Mouse (Mus musculus): Measurements from ENCODE around the gene Dmwd.

Gene Dmwd

DNA sequence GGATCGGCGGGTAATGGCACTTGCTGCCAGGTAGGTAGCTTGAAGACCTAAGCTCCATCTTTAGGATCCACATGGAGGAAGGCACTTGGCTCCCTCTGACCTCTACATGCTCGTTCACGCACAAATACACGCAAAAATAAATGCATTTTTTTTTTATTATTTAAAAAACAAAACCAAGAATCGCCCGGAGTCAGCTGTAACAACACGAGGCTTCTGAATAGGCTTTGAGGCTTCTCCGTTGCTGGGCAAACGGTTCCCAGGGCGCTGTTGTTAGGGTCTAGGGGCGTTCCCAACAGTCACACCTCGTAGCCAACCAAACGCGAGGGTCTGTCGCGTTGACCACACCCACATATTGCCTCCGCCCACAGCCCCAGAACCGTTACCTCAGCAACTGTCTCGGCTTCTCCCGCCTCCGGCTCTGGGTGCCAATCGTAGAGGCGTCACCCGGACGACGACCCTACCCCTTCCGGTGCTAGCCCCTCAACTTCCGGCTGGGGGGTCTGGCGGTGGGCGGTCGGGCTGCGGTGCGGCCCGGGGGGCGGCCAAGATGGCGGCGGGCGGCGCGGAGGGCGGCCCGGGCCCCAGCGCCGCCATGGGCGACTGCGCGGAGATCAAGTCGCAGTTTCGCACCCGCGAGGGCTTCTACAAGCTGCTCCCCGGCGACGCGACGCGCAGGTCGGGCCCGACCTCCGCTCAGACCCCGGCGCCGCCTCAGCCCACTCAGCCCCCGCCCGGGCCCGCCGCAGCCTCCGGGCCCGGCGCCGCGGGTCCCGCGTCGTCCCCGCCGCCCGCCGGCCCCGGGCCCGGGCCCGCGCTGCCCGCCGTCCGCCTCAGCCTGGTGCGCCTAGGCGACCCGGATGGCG lies at the start of gene Dmwd:
Dmwd (plus strand) TSS at position 505 of the 863 bp plus-strand sequence.
- peak; percentile 98 for DNase-seq (ENCODE audit: low read depth)

DNA sequence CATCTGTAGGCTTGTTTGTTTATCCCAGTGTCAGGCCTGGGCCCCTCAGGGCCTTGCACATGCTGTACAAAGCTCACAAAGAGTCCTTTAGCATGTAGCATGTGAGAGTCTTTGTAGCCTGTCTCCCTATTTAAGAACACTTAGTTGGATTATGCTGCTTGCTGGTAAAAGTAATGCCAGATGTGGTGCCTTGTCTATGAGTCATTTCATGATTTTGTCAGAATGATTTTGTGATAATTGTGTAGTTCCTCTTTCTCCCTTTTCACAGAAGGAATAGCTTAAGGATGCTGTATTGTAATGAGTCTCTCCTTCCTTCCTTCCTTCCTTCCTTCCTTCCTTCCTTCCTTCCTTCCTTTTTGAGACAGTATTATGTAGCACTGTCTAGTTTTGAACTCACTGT lies 48.0 kb upstream of the Dmwd start:
- peak; percentile 70 for DNase-seq (ENCODE audit: low read depth)

DNA sequence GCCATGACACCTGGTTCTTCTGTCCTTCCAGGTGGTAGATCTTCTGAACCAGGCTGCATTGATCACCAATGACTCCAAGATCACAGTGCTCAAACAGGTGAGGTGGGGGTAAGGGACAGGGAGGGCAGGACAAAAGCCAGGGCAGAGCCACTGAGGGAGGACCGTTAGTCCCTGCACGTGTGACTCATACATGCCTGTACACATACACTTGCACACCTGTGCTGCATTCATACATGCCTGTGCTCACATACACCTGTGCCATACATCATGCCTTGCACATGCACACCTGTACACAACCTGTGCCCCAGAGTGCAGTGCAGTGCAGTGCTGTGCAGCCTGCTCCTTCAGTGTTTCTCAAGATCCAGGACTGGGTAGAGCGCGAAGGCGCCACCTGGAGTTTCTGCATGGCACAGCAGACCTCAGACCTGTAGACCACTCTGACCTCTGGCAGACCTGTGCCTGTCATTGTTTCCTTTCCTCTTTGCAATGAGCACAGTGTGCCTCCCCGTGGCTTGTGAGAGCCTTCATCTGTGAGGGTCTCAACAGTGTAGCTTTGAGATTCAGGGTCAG lies 46.9 kb upstream of the Dmwd start:
- peak; percentile 71 for DNase-seq (ENCODE audit: low read depth)

DNA sequence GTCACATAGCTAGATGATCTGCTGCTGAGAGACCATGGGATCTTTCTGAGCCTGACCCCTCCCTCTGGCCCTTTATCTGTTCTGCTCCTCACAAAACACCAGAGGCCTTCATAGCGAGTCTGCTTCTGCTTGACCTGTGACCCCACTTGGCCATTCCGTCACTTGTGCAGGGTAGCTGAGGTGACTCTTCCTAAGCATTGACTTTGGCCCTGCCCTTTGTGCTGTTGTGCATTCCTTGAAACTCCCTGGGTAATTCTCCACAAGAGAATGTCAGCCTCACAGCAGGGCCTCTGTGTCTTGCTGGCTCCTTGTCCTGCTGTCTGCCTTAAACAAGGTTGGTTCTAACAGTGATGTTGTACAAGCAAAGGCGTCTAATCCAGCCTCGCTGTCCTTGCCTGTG lies 44.4 kb upstream of the Dmwd start:
- DNase-seq (ENCODE audit: low read depth): no peak

DNA sequence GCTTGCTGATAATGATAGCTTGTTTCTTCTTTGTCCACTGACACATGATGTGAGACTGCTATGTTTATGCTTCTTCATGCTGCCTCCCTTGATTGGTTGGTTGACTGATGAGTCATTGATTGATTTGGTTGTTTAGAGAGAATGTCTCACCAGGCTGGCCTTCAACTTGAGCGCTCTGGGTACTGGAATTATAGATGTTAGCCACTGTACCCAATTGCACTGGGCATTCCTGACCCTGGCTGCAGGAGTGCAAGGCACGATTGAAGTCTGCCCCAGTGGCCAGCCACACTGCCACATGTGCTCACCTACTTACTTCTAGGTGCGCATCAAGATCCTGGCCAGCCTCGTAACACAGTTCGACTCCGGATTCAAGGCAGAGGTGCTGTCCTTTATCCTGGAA lies 31.4 kb upstream of the Dmwd start:
- DNase-seq (ENCODE audit: low read depth): peak; percentile 46

DNA sequence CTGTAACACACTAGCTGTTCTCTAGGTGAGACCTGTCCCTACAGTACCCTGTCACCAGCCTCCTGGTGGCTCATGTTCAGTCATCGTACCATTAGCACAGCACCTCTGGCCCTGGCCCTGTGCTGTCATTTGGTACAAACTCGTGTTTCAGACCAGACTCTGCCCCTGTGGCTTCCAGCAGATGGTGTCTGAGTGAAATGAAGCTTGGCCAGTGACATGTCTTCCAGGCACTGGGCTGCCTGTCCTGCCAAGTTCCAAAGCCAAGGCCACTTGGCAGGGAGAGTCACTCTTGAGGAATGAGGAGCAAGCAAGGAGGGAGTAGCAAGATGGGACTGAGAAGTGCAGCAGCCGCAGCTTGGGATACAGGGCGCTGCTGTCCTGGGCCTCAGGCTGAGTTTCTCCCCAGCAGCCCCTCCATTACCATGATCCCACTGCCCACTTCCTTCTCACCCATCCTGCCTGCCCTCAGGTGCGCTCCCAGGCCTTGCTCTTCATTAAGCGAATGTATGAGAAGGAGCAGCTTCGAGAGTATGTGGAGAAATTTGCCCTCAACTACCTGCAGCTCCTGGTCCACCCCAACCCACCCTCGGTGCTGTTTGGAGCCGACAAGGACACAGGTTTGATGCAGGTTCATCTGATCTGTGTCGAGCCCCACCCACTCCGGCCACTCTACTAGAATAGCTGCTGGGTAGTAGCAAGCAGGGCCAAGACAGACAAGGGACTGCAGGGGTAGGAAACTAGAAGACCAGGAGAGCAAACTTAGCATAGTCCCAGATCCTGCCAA lies 29.5 kb upstream of the Dmwd start:
- no peak for DNase-seq (ENCODE audit: low read depth)

DNA sequence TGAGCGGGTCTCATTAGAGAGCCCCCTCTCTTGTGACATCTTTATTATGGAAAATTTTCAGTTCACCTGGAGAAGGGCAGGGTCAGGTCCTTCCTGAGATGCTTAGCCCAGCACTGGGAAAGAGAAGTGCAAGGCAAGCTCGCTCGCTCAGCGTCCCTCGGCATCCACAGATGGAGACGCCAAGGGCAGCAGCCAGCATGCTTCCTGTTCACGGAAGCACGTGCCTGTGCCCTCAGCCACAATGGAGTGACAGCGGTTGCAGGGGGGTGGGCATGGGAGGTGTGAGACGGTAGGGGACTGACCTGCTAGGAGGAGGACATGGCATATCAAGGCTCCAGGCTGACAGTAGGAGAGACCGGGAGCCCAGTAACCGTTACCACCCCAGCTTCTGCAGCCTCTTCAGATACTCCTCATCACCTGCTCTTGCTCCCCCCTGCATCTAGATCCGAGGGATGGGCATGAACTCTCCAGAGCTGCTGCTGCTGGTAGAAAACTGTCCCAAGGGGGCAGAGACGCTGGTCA lies 28.0 kb upstream of the Dmwd start:
- DNase-seq (ENCODE audit: low read depth): no peak

DNA sequence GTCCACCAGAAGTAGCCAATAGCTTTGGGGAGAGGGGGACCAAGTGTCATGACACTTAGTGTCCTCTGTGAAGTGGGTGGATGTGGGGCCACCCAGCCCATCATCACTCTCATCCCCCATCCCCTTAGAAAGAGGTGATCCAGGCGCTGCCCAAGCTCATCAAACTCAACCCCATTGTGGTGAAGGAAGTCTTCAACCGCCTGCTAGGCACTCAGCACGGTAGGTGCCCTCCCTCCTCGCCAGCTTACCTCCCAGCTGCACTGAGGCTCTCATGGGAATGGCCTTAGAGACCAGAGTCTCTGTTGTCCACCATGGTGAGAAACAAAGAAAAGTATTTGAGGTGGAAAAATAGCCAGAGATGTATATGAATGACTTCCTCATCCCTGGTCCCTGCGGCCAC lies 26.8 kb upstream of the Dmwd start:
- no peak for DNase-seq (ENCODE audit: low read depth)

DNA sequence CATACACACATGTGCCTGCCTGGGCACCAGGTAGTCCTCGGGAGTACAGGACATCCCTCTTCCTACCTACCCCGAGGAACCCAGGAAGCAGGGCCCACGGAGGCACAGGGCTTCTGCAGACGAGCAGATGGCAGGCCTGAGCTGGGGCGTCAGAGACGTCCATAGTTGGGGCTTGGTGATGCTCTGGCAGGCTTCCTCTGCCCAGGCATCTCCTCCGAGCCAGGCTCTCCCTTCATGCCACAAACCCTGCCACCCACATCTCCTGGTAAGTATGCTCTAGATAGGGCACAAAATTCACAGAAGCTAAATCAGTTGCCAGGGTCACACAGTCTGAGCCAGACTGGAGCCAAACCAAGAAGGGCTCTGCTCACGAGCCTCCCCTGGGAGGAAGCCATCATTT lies 25.9 kb upstream of the Dmwd start:
- no peak for DNase-seq (ENCODE audit: low read depth)

DNA sequence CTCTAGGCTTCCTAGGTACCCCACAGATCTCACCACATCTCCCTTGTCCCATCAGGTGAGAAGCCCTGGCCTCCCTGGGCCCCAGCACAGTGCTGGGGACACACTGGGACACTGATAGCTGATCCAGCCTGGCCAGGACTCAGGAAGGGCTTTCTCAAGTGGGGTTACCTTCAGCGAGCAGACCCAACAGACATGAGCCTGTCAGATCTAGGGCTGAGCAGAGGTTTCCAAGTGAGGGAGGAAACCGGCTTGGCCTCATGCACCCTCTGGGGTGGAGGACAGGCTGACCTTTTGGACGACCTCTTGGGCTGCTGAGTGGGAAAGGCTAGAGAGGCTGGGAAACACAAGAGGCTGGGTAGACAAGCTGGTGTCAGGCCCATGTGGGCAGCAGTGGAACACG lies 24.9 kb upstream of the Dmwd start:
- DNase-seq (ENCODE audit: low read depth): no peak

DNA sequence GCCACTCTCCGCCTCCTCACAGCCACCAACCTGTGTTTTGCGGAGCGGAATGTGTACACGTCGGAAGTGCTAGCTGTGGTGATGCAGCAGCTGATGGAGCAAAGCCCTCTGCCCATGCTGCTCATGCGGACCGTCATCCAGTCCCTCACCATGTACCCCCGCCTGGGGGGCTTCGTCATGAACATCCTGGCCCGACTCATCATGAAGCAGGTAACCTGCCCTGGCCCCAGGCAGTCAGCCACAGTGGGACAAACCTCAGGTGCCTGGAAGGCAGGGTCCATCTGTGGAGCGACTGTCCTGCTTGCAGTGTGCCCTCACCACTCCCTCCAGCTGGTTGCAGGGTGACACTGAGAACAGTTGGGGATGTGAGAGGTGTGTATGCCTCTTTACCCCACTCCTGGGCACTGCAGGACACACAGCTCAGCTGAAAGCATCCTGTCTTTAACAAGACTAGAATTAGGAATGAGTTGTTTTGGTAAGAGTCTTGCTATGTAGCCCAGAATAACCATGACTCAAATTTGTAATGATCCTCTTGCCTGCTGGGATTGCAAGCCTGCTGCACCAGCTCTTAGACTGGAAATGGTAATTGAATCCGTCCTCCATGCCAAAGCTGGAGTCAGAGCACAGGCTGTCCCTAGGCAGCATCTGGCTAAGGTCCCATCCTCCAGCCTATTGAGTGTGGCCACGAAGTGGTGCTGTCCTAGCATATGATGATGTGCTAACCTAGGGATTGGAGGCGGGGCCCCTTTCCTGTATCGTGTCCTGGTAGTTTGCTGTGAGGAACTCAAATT lies 23.5 kb upstream of the Dmwd start:
- no peak for DNase-seq (ENCODE audit: low read depth)

DNA sequence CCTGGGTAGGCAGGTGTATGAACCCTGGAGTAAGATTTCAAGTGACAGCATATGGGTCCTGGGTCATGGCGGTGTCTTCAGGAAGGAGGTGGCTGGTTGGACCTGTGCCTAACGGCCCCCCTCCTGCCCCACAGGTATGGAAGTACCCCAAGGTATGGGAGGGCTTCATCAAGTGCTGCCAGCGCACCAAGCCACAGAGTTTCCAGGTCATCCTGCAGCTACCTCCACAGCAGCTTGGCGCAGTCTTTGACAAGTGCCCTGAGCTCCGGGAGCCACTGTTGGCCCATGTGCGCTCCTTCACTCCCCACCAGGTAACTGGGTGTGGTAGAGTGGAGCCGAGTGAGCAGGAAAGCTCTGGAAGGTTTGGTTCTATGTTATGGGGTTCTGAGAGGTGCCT lies 22.9 kb upstream of the Dmwd start:
- DNase-seq (ENCODE audit: low read depth): no peak

DNA sequence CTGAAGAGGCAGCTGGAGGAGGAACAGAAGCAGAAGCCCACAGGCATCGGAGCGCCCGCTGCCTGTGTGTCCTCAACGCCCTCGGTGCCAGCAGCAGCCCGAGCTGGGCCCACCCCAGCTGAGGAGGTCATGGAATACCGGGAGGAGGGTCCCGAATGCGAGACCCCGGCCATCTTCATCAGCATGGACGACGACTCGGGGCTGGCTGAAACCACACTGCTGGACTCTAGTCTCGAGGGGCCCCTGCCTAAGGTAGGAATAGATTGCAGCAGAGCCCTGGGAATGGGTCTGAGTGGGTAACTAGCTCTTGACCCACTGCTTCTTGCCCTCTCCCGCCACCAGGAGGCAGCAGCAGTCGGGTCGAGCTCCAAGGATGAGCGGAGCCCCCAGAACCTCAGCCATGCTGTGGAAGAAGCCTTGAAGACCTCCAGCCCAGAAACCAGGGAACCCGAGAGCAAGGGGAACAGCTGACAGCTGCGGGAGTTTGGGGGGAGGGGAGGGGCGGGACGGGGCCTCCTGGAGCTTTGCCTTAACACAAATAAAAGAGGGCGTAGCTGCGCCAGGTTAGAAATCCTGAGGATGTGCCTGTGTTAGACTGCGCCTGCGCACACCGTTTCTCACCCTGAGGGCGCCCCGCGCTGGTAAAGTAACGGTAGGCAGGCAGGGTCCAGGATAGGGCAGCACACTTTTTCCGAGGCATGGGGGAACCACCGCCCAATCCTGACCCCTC lies 21.8 kb upstream of the Dmwd start, which contains the start of gene Rsph6a:
Rsph6a (plus strand) TSS at position 644 of the 730 bp plus-strand sequence.
- peak; percentile 53 for DNase-seq (ENCODE audit: low read depth)

DNA sequence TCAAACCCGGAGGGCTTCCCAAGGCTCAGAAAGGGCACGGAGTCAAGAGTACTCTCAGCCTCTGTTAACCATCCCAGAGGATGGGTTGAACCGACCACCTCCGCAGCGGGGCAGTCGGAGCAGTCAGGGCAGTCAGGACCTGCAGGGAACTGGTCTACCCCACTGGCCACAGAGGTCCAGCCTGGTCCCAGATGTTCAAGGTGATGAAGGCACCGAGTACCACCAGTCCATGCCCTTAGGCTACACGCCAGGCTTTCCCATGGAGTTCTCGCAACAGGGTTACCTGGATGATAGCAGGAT lies 21.3 kb upstream of the Dmwd start:
- DNase-seq (ENCODE audit: low read depth): no peak

DNA sequence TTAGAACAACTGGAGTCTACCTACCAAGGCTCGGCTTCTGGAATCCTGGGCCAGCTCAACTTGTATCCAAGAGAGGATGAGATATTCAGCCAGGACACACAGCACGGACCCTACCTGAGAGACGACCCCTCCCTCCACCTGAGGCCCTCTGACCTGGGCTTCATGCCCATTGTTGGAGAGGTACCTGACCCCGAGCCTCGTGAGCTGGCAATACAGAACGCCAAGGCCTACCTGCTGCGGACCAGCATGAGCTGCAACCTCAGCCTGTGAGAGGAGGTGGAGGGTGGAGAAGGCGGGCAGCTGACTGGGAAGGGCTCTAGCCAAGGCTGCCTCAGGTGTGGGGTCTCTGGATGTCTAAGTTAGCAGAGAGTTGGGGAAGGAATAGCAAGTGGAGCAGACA lies 20.9 kb upstream of the Dmwd start:
- no peak for DNase-seq (ENCODE audit: low read depth)

DNA sequence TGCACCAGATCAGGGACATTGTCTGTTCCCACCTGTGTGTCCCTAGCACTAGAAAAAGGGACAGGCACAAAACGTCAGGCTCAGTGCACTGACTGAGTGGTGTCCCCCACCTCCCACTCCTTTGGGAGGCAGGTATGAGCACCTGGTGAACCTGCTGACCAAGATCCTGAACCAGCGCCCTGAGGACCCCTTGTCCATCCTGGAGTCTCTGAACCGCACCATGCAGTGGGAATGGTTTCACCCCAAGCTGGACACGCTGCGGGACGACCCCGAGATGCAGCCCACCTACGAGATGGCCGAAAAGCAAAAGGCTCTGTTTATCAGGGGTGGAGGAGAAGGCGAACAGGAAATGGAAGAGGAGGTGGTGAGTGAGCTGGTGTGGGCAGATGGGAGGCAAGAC lies 18.6 kb upstream of the Dmwd start:
- DNase-seq (ENCODE audit: low read depth): no peak

DNA sequence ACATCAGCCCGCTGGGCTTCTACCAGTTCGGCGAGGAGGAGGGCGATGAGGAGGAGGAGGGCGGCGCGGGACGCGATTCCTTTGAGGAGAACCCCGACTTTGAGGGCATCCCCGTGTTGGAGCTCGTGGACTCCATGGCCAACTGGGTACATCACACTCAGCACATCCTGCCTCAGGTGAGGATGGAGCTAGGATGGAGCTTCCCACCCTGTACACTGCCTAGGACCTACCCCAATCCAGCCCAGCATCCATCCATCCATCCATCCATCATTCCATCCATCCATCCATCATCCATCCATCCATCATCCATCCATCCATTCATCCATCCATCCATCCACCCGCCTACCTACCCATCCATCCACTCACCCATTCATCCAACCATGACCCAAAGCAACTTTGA lies 10.1 kb upstream of the Dmwd start:
- no peak for DNase-seq (ENCODE audit: low read depth)

DNA sequence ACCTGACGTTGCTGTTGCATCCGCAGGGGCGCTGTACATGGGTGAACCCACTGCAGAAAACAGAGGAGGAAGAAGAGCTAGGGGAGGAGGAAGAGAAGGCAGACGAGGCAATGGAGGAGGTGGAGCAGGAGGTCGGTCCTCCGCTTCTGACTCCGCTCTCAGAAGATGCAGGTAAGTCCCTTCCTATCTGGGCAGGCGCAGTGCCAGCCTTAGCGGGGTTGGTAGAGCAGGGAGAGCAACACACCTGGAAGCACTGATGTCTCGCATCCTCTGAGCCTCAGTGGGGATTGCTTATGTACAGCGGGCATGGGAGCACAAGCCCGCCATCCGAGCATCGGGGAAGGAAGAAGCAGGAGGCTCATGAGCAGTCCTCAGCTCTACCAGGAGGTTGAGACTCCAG lies 9.0 kb upstream of the Dmwd start:
- no peak for DNase-seq (ENCODE audit: low read depth)

DNA sequence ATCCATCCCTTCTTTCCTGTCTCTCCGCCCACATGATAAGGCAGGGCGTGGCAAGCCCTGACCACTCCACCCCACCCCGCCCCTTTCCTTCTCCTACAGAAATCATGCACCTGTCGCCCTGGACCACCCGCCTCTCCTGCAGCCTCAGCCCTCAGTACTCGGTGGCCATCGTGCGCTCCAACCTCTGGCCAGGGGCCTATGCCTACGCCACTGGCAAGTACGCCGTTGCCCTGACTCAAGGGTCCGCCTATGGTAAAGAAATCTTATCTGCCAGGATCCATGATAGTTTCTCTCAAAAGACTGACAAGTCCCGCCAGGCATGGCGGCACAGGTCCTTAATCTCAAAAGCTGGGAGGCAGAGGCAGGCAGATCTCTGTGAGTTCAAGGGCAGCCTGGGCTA lies 8.1 kb upstream of the Dmwd start:
- DNase-seq (ENCODE audit: low read depth): no peak

DNA sequence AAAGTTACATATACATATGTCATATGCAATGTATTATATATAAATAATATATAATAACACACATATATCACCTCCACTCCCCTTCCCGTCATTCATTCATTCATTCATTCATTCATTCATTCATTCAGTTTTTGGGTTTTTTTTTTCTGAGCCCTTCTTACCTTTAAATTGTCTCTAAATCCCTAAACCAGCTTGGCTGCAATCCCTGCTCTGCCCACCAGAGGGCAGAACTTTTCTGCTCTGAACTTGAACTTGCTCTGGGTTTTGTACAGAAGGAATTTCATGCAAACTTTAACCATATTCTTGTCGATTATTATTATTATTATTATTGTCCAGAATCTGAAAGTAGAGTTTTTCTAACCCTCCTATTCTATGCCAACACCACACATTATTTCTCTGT lies 7.3 kb upstream of the Dmwd start:
- peak; percentile 92 for DNase-seq (ENCODE audit: low read depth)

DNA sequence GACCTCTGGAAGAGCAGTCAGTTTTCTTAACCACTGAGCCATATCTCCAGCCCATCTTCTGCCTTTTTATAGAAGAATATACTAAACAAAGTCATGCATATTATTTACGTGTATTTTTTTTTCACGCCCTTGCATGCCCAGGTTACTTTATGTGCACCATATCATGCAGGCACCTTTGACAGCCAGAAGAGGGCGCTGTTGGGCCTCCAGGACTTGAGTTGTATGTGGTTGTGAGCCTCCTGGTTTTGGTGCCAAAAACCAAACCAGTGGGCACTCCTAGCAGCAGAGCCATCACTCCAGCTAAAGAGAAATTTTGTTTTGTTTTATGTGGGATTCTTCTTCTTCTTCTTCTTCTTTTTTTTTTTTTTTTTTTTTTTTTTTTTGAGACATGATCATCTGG lies 6.5 kb upstream of the Dmwd start:
- DNase-seq (ENCODE audit: low read depth): peak; percentile 64

Measured in NIH3T3 (cell line).